Mouse (Mus musculus) brain, embryonic 14.5 days (tissue): ENCODE measurements at regions not wholly inside any gene's neighbourhood (a gene's known extent, or its start where the extent isn't known, plus 50 kb on each side); places are given as distances from the start of the nearest gene placed in this dataset.

Experiments
- DNase-seq: peaks from one replicate; pipeline ENCODE4 v3.0.0-alpha.2; 2011; ENCODE audit warnings: low read depth
- CTCF ChIP-seq: fragments of 200-500 bp; IDR thresholded peaks from 2 replicates; pipeline ENCODE4 v1.5.1; 2012; ENCODE audit warnings: inconsistent platforms, mild to moderate bottlenecking, moderate library complexity, borderline replicate concordance; ENCODE audit not compliant: insufficient read depth, insufficient read length; ENCODE audit errors: extremely low read depth
- POLR2A ChIP-seq: fragments of 200-500 bp; IDR thresholded peaks from 2 replicates; pipeline ENCODE4 v1.6.1; 2012; ENCODE audit warnings: mild to moderate bottlenecking, inconsistent platforms, borderline replicate concordance; ENCODE audit not compliant: poor library complexity, insufficient read depth, insufficient read length, severe bottlenecking; ENCODE audit errors: extremely low read depth

DNA sequence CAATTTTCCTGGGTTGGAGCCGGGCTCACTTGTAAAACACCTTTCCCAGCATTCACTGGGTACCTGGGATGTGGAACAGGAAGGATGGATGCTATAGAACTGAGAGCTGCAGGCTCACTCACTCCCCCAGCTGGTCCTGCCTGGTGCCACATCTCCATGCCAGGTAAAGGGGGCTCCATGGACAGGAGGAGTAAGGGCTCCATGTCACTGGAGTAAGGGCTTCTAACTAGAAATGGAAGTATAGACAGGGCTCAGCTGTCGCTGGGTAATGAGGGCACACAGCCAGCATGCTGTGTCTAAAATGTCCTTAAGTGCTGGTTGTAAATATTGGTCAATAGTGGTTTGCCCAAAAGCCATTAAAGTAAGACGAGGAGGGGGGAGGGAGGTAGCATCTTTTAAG lies 99.4 kb upstream of the Gpr12 start:
- DNase-seq = no peak
- no peak for TF ChIP-seq POLR2A
- 0 out of 2 replicates have a peak, but pooled peaks have one; percentile 13 for TF ChIP-seq CTCF

- DNase-seq = no peak
- TF ChIP-seq POLR2A (no peak), CTCF (no peak)
Observed at GRCm38 (mm10) chr5:146683554-146683953, 98.5 kb upstream of the Gpr12 start.

GRCm38 (mm10) chr5:146682893-146683292 lies 97.9 kb upstream of the Gpr12 start:
- TF ChIP-seq CTCF (no peak), POLR2A (no peak)
- DNase-seq = no peak

DNA sequence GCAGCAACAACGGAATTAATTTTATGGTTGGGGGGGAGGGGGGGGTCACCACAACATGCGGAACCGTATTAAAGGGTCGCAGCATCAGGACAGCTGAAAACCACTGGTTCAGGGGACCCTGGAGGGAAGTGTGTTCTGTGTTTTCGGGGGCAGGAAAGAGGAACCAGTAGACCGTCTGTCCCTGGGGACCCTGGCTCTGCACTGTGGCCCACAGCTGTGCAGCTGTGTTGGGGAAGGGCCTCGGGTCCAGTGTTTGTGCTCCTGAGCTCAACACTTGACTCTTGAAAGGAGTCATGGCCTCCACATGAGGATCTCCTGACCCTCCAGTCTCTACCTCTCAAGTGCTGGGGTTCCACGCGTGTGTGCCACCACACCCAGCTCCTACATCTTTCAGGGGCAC lies 96.5 kb upstream of the Gpr12 start:
- no peak for DNase-seq
- TF ChIP-seq POLR2A (no peak), CTCF (no peak)

GRCm38 (mm10) chr5:146679198-146679681 lies 94.2 kb upstream of the Gpr12 start:
- TF ChIP-seq CTCF (no peak), POLR2A (no peak)
- no peak for DNase-seq

DNA sequence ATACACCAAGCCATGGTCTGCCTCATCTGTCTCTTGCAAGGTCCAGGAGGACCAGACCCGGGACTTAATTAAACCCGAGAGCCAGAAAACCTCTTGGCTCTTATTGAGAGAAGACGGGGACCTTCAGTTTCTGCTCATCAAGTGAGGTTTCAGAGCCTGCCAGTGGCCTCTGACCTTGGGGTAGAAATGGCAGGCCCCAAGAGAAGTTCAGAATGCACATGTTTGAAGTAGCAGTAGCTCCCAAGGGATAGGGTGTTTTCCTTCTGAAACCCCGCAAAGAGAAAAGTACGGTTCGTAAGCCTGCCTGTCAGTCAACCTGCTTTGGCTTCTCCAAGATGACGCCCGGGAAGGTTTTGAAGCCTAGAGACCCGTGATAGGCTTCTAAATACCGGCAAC lies 93.7 kb upstream of the Gpr12 start:
- TF ChIP-seq CTCF (no peak), POLR2A (no peak)
- no peak for DNase-seq

DNA sequence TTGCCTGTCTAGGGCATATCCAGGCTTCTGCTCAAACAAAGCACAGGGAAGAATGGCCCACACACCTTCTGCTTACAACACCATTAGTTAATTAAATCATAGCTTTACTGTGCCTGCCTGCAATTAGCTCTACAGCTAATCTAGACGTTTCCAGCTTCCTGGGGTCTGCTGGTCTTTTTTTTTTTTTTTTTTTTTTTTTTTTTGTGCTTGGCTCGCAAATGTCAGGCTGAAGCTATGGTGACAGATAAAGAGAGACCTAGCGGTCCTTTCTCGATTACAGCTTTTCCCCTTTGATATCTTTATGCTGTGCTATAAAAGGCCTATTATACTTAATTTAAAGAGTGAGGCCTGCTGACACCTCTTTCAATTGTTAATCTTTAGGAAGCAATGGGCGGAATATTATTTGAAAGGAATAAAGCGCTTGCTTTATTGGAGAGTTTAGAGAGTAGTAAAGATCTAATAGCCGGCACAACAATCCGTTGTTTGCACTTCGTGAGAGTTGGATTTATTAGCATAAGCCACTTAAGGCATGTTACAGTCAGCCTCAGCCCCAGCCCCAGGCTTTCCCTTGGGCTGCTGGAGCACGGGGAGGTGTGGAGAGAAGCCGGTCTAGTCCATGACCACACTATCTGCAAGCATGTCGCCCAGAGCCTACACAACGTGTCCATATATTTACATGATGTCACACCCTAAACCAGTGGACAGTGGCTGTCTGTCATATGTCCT lies 93.2 kb upstream of the Gpr12 start:
- DNase-seq = peak; percentile 49
- TF ChIP-seq CTCF (no peak), POLR2A (no peak)

GRCm38 (mm10) chr5:146677151-146677515 lies 92.1 kb upstream of the Gpr12 start:
- no peak for DNase-seq
- no peak for TF ChIP-seq CTCF
- no peak for TF ChIP-seq POLR2A

- TF ChIP-seq POLR2A (no peak), CTCF (no peak)
- no peak for DNase-seq
Observed at GRCm38 (mm10) chr5:146676470-146677150, 91.6 kb upstream of the Gpr12 start.

GRCm38 (mm10) chr5:146675887-146676277 lies 90.8 kb upstream of the Gpr12 start:
- TF ChIP-seq POLR2A (no peak), CTCF (no peak)
- DNase-seq = no peak

DNA sequence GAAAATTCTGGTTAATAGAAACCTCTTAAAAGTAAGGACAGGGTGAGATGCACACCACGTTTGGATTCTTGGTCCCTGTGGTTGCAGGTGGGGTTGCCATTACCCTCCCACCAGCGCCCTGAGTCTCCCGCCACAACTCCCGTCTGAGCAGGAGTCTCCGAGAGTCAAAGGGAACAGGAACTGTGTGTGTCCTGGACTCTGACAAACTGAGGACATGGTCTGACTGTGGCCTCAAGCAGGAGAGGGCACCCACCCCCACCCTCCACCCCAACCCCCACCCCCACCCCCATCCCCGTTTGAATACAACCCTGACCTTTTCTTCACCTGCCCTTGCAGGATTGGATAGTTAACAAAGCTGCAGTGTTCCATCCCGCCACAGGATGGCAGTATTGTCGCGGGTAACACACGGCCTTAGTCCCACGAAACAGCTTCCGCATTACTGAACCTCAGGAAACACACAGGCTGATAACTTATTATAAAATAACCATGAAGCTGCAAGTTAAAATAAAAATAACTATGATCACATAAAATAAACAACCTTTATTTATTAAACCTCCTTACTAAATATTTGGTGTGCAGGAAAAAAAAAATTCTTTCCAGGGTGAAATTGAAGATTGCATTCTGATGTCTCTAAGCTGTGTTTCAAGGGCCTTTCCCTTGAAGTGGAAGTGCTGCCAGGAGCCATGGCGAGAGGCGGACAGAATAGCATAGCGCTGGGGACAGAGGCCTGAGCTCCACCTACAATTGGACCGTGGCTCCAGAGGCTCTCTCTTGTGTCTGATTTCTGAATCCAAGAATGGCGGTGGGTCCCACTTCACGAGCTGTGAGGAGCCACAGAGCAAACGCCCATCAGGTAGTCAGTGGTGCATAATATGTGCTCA lies 90.2 kb upstream of the Gpr12 start:
- TF ChIP-seq POLR2A (no peak), CTCF (peak; percentile 93)
- DNase-seq = peak; percentile 70
